Mouse (Mus musculus): ENCODE measurements around the gene Gm17402.

DNA sequence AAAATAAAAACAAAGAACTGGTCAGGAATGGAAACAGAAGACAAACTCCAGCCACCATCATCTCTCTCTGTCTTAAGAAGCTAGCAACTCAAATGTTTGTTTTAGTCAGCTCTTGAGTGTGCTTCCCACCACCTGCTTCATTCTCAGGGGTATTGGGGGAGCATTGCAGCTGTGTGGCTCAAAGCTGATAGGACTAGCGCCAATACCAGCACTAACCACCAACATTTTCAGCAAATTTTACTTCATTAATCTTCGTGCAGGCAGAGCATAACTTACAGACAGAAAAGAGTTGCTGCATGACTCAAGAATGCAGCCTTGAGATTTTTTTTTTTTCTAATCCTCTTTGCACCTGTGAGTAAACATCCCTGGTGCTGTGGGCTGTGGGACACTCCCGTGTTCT, 35.4 kb downstream of the Gm17402 start:
- TF ChIP-seq CTCF (conservative IDR thresholded peaks at IDR 0.05; ENCODE audit: low read length) (no peak), NANOG (IDR thresholded peaks at IDR 0.05; ENCODE audit: borderline replicate concordance, low read length) (no peak)

Data from E14TG2a.4 (cell line).